Mouse (Mus musculus) C2C12 (cell line): ENCODE results near the gene Galntl6.

Experiments
- CTCF ChIP-seq: IDR thresholded peaks from one replicate; pipeline ENCODE4 v1.5.1; 2011; ENCODE audit not compliant: control insufficient read depth, insufficient read depth, insufficient read length
- FOSL1 ChIP-seq: IDR thresholded peaks from one replicate; pipeline ENCODE4 v1.8.0; 2011; ENCODE audit warnings: mild to moderate bottlenecking, low read length; ENCODE audit not compliant: poor library complexity, insufficient read depth, severe bottlenecking
- MAX ChIP-seq: IDR thresholded peaks from one replicate; pipeline ENCODE4 v1.6.1; 2011; ENCODE audit warnings: mild to moderate bottlenecking, control low read depth
- MYOD1 ChIP-seq: IDR thresholded peaks from one replicate; pipeline ENCODE4 v1.6.1; 2011; ENCODE audit warnings: low read depth; ENCODE audit not compliant: control insufficient read depth, insufficient read length

DNA sequence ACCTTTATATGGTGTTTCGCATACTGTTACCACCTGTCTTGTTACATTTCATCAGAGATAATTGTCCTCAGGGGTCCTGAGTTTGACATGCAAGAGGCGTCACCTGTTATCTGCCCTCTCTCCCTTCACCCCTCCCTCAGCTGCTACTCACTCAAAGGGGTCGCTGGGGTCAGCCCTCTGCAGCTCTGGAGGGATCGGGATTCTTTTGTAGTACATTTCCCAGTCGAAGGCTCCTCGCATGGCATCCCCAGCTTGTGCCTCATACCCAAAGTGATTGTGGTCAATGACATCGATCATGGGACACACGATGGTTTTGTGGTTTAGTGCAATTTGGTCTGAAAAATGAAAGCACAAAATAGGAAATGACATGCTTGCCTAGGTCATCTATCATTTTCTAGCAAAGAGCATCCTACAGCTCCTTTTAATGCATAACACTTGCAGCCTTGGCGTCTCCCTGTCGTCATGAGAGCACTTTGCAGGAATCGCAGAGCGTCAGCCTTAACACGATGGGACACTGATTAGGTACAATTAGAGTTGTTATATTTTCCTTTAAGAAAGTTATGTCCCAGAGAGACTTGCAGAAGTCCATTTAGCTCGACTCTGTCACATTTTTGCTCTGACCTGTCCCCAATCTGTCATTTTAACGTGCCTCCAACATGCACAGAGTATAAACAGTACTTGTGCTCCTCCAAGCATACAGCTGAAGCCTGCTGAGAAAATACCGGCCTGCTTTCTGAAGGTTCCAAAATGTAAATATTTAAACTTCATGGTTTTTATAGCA is 954.1 kb downstream of the Galntl6 start:
- TF ChIP-seq MAX (no peak), CTCF (no peak), FOSL1 (no peak), MYOD1 (no peak)
